Mouse (Mus musculus) CD4-positive, CD25-positive, alpha-beta regulatory T cell, adult 2 months (primary cell): Measurements from ENCODE around the gene Pik3ip1.

Source experiments
- DNase-seq: peaks from one replicate; pipeline ENCODE4 v3.0.0-alpha.2; 2012; ENCODE audit warnings: low read depth, low spot score

Pik3ip1 gene

GRCm38 (mm10) chr11:3302792-3303191 is 27.4 kb upstream of the Pik3ip1 start:
- no peak for DNase-seq

- DNase-seq = no peak
Measured at GRCm38 (mm10) chr11:3305821-3306220, 24.4 kb upstream of the Pik3ip1 start.

- DNase-seq = no peak
Measured at GRCm38 (mm10) chr11:3307875-3308274, 22.3 kb upstream of the Pik3ip1 start.

- DNase-seq = peak; percentile 48
Measured at GRCm38 (mm10) chr11:3309884-3310283, 20.3 kb upstream of the Pik3ip1 start.

GRCm38 (mm10) chr11:3310789-3311585 is 19.2 kb upstream of the Pik3ip1 start:
- DNase-seq = no peak

- DNase-seq = no peak
Measured at GRCm38 (mm10) chr11:3311586-3312347, 18.4 kb upstream of the Pik3ip1 start.

- DNase-seq = peak; percentile 61
Measured at GRCm38 (mm10) chr11:3313294-3313693, 16.9 kb upstream of the Pik3ip1 start.

- peak; percentile 69 for DNase-seq
Measured at GRCm38 (mm10) chr11:3314148-3314547, 16.1 kb upstream of the Pik3ip1 start.

GRCm38 (mm10) chr11:3318286-3318685 is 11.9 kb upstream of the Pik3ip1 start:
- DNase-seq = no peak

- peak; percentile 63 for DNase-seq
Measured at GRCm38 (mm10) chr11:3328271-3328670, 1.9 kb upstream of the Pik3ip1 start.

GRCm38 (mm10) chr11:3328806-3329775 is 1.1 kb upstream of the Pik3ip1 start:
- DNase-seq = no peak

- peak; percentile 83 for DNase-seq
Measured at GRCm38 (mm10) chr11:3330566-3330965, 365 bp downstream of the Pik3ip1 start.

- no peak for DNase-seq
Measured at GRCm38 (mm10) chr11:3330991-3331750, 970 bp downstream of the Pik3ip1 start.

GRCm38 (mm10) chr11:3331756-3332642 is 1.8 kb downstream of the Pik3ip1 start:
- peak; percentile 98 for DNase-seq

- no peak for DNase-seq
Measured at GRCm38 (mm10) chr11:3333111-3333695, 3.0 kb downstream of the Pik3ip1 start.

- DNase-seq = no peak
Measured at GRCm38 (mm10) chr11:3334141-3334710, 4.0 kb downstream of the Pik3ip1 start.

GRCm38 (mm10) chr11:3334711-3335316 is 4.6 kb downstream of the Pik3ip1 start:
- peak; percentile 68 for DNase-seq

GRCm38 (mm10) chr11:3335651-3336216 is 5.5 kb downstream of the Pik3ip1 start:
- DNase-seq = peak; percentile 91
